Mouse (Mus musculus) limb, embryonic 14.5 days (tissue): ENCODE data around the gene Zfp961. TPM values are rescaled to one million over a fixed set of nuclear protein-coding genes. Genes with fewer than 3 reads are reported as not detected.
"Not testable (repeated sequence)": the region's sequence is repeated elsewhere in the genome, so short reads cannot be mapped to it uniquely, and the experiment has no call there.

Source experiments
- ATAC-seq: fragments of 200-750 bp; cut with Nextera tagmentation; 2 replicates; pipeline ENCODE4 v1.8.0; 2017; ENCODE audit warnings: low read depth, moderate number of reproducible peaks, moderate TSS enrichment; ENCODE audit not compliant: low FRiP score
- DNase-seq: peaks from one replicate; pipeline ENCODE4 v3.0.0-alpha.2; 2015; ENCODE audit warnings: low spot score
- H3K27ac ChIP-seq: fragments of 300-500 bp; sonication (generic); replicated peaks from 2 replicates; pipeline ENCODE4 v1.5.1; 2014; ENCODE audit warnings: low read depth, mild to moderate bottlenecking, low read length, moderate library complexity, mixed read lengths
- H3K27me3 ChIP-seq: fragments of 300-500 bp; sonication (generic); 2 replicates; pipeline ENCODE4 v1.6.1; 2014; ENCODE audit warnings: low read length, mixed read lengths; ENCODE audit not compliant: control insufficient read depth, insufficient read depth
- H3K36me3 ChIP-seq: fragments of 300-500 bp; sonication (generic); 2 replicates; pipeline ENCODE4 v1.6.1; 2014; ENCODE audit warnings: mild to moderate bottlenecking, low read length, moderate library complexity, mixed read lengths; ENCODE audit not compliant: control insufficient read depth, insufficient read depth
- H3K4me1 ChIP-seq: fragments of 300-500 bp; sonication (generic); 2 replicates; pipeline ENCODE4 v1.6.1; 2014; ENCODE audit warnings: antibody characterized with exemption, low read length, mixed read lengths; ENCODE audit not compliant: control insufficient read depth, insufficient read depth
- H3K4me2 ChIP-seq: fragments of 300-500 bp; sonication (generic); replicated peaks from 2 replicates; pipeline ENCODE4 v1.6.1; 2014; ENCODE audit warnings: low read depth, mild to moderate bottlenecking, low read length, moderate library complexity; ENCODE audit not compliant: severe bottlenecking
- H3K4me3 ChIP-seq: fragments of 300-500 bp; sonication (generic); replicated peaks from 2 replicates; pipeline ENCODE4 v1.5.1; 2014; ENCODE audit warnings: low read length
- H3K9ac ChIP-seq: fragments of 300-500 bp; sonication (generic); 2 replicates; pipeline ENCODE4 v1.6.1; 2014; ENCODE audit warnings: mild to moderate bottlenecking, low read depth, low read length, moderate library complexity; ENCODE audit not compliant: severe bottlenecking
- H3K9me3 ChIP-seq: fragments of 300-500 bp; sonication (generic); 2 replicates; pipeline ENCODE4 v1.6.1; 2016; ENCODE audit warnings: low read length; ENCODE audit not compliant: control insufficient read depth
- POLR2A ChIP-seq: fragments of 200-500 bp; IDR thresholded peaks from 2 replicates; pipeline ENCODE4 v1.8.0; 2012; ENCODE audit warnings: inconsistent platforms, mild to moderate bottlenecking, moderate library complexity, borderline replicate concordance; ENCODE audit not compliant: insufficient read depth, insufficient read length; ENCODE audit errors: extremely low read depth
- WGBS: fragments of 180-500 bp; shearing (Covaris S2); extraction: QIAGEN DNeasy Blood & Tissue Kit; methylation state at CpG from one replicate; pipeline ENCODE4 v1.1.7; 2014; 5-methylcytosine and 5-hydroxymethylcytosine counted together
- polyA plus RNA-seq, 2 experiments: library from polyadenylated mRNA; depleted of rRNA in 1 of 2; stranded (reverse) in 1 of 2; unstranded in 1 of 2; fragments of >200 nt; fragmentation: Nextera tagmentation in 1 of 2; extraction: Ambion mirVana in 1 of 2; gene quantifications; 2 replicates each; pipeline versions ENCODE4 v1.2.1 to v1.2.3; 2012 to 2014

Zfp961 gene
- polyA plus RNA-seq (2012; rRNA removed) (15.2 and 18.9 TPM in 2 replicates), polyA plus RNA-seq (2014; fragmentation: Nextera tagmentation; extraction: Ambion mirVana) (15.5 and 19.3 TPM in 2 replicates)

GRCm38 (mm10) chr8:71950482-71951221, at the start of gene Zfp961:
Zfp961 (plus strand) TSS chr8:71951038.
- Histone ChIP-seq H3K9ac (peak within 1 kb of the TSS; percentile 75), H3K27me3 (no peaks in the 10 kb centered on the region), H3K4me1 (peaks cover 4% of the 10 kb centered on the region; the same call in 1 of the 2 replicates), H3K9me3 (peaks cover 12% of the 10 kb centered on the region), H3K4me3 (peak within 1 kb of the TSS; percentile 77), H3K4me2 (peak within 1 kb of the TSS; percentile 68), H3K27ac (peak within 1 kb of the TSS; percentile 77), H3K36me3 (0 out of 2 replicates have a peak, but pooled peaks cover 2% of the 10 kb centered on the region)
- TF ChIP-seq POLR2A, result peak; percentile 64; the same call in 1 of the 2 replicates
- ATAC-seq (peak; percentile 100), DNase-seq (peak; percentile 100)
- 3% methylated on average over 34 of the region's 34 CpGs for WGBS

DNA sequence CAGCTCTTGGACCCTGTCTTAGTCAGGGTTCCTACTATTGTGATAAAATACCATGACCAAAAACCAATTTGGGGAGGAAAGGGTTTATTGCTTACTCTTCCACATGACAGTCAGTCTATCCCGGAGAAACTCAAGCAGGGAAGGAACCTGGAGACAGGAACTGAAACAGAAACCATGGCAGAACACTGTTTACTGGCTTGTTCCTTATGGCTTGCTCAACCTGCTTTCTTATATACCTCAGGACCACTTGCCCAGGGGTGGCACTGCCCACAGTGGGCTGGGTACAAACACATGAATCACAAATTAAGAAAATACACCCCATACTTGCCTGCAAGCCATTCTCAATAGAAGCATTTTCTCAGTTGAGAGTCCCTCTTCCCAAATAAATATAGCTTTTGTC, 47.8 kb upstream of the Zfp961 start:
- not testable (repeated sequence) for DNase-seq, H3K4me2 ChIP-seq, H3K27me3 ChIP-seq, H3K4me1 ChIP-seq, H3K9me3 ChIP-seq, H3K4me3 ChIP-seq, H3K9ac ChIP-seq, H3K36me3 ChIP-seq, ATAC-seq, H3K27ac ChIP-seq
- WGBS, result 67% methylated on average over 1 of the region's 1 CpGs

DNA sequence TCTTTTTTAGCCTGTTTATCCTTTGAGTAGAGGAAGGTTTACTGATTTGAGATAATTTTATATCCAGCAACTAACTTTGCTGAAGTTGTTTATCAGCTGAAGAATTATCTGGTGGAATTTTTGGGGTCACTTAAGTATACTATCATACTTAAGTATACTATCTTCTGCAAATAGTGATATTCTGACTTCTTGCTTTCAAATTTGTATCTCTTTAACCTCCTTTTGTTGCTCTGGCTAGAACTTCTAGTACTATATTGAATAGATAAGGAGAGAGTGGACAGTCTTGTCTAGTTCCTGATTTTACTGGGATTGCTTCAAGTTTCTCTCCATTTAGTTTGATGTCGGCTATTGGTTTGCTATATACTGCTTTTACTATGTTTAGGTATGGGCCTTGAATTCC, 44.0 kb upstream of the Zfp961 start:
- Histone ChIP-seq H3K27me3 (no peaks in the 10 kb centered on the region), H3K9ac (no peak overlapping the region), H3K4me1 (no peaks in the 10 kb centered on the region), H3K4me3 (no peak overlapping the region), H3K9me3 (peaks cover 6% of the 10 kb centered on the region; the same call in 1 of the 2 replicates), H3K36me3 (no peaks in the 10 kb centered on the region), H3K4me2 (no peak overlapping the region), H3K27ac (no peak overlapping the region)
- ATAC-seq (no peak), DNase-seq (no peak)
- no peak for TF ChIP-seq POLR2A
- WGBS, result 89% methylated on average over 1 of the region's 1 CpGs

- H3K27me3 ChIP-seq, result no peaks in the 10 kb centered on the region
- 86% methylated on average over 5 of the region's 5 CpGs for WGBS
- peak overlapping the region; percentile 75 for H3K4me3 ChIP-seq
- no peak for TF ChIP-seq POLR2A
- H3K9me3 ChIP-seq, result peaks cover 6% of the 10 kb centered on the region; the same call in 1 of the 2 replicates
- ATAC-seq (no peak), DNase-seq (no peak)
- H3K4me2 ChIP-seq, result peak overlapping the region; percentile 59
- no peaks in the 10 kb centered on the region for H3K36me3 ChIP-seq
- H3K9ac ChIP-seq, result no peak overlapping the region
- no peaks in the 10 kb centered on the region for H3K4me1 ChIP-seq
- peak overlapping the region; percentile 98 for H3K27ac ChIP-seq
These were observed 43.0 kb upstream of the Zfp961 start for GRCm38 (mm10) chr8:71907798-71908257.

DNA sequence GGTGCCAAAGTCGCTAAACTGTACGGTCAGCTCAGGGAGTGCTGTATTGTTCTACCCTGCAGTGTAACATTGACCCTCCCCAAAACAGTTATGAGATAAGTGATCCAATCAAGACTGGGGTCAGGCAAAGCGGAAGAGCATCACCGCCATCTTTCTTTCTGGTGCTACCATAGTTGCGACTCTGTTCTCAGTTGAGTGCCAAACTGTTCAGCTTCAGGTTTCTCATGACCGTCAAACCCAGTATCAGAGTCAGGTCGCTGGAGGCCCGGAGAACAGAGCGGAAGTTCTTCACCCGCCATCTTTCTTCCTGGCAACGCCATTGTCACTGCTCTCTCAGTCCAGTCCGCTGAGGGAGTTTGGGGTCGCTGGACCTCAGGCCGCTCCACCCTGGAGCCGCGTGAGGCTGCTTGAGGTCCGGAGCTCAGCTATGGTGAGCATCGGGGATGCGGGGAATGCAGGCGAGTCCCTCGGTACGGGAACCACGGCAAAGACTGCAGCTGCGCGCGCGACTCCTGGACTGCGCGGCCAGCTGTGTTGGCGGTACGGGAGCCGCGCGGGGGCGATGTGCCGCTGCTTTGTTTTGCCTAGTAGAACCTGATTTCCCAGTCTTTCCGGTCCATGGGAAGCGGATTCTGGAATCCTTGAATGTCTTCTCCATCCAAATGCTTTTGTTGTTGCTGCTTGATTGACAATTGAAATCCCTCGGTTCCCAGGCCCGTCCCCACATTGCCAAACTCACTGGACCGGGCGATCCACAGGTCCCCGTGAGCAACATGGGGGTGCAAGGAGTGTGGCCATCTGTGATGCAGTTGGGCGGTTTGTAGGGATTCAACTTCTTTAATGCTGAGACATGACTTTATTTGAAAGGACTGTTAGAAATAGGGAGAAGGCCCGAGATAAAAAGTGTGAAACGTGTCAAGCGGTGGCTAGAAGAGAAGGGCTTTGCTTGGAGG, 42.3 kb upstream of the Zfp961 start, which contains the start of the genes Zfp882 and Zfp617:
Zfp882 (plus strand) TSS at position 300 of the 953 bp plus-strand sequence.
Zfp617 (plus strand) TSS at position 327 of the 953 bp plus-strand sequence.
- peak; percentile 89 for TF ChIP-seq POLR2A
- 5% methylated on average over 46 of the region's 47 CpGs for WGBS
- Histone ChIP-seq H3K9ac (peak within 1 kb of the TSS; percentile 94), H3K36me3 (peaks cover 2% of the 10 kb centered on the region; the same call in 1 of the 2 replicates), H3K4me2 (peak within 1 kb of the TSS; percentile 59), H3K4me1 (no peaks in the 10 kb centered on the region), H3K27me3 (no peaks in the 10 kb centered on the region), H3K27ac (peak within 1 kb of the TSS; percentile 98), H3K9me3 (peaks cover 6% of the 10 kb centered on the region; the same call in 1 of the 2 replicates), H3K4me3 (peak within 1 kb of the TSS; percentile 75)
- DNase-seq (peak; percentile 92), ATAC-seq (peak; percentile 92)
